Mouse (Mus musculus) lung, adult 18-20 months (tissue): ENCODE measurements around the gene Gm45618.

Experiments
- DNase-seq, 2 experiments: peaks; one replicate each; pipeline ENCODE4 v3.0.0; 2022; ENCODE audit warnings: mixed read lengths in 2 of 2

Gene Gm45618

GRCm38 (mm10) chr7:142093696-142094240 lies 26.8 kb downstream of the Gm45618 start:
- no peak for DNase-seq

GRCm38 (mm10) chr7:142092991-142093390 lies 27.5 kb downstream of the Gm45618 start:
- no peak for DNase-seq

GRCm38 (mm10) chr7:142091848-142092247 lies 28.7 kb downstream of the Gm45618 start:
- no peak for DNase-seq

GRCm38 (mm10) chr7:142089648-142090447 lies 30.7 kb downstream of the Gm45618 start:
- no peak for DNase-seq

GRCm38 (mm10) chr7:142088886-142089285 lies 31.6 kb downstream of the Gm45618 start:
- DNase-seq, result peak in 1 of 2 experiments; percentile 24

GRCm38 (mm10) chr7:142087069-142087652 lies 33.4 kb downstream of the Gm45618 start:
- no peak for DNase-seq

- no peak for DNase-seq
Observed at GRCm38 (mm10) chr7:142086159-142086905, 34.2 kb downstream of the Gm45618 start.

- DNase-seq, result peak; percentile 89 to 94
Observed at GRCm38 (mm10) chr7:142084820-142085219, 35.7 kb downstream of the Gm45618 start.

GRCm38 (mm10) chr7:142084395-142084794 lies 36.1 kb downstream of the Gm45618 start:
- DNase-seq, result peak; percentile 30 to 50

GRCm38 (mm10) chr7:142083588-142084317 lies 36.8 kb downstream of the Gm45618 start:
- DNase-seq, result peak; percentile 83 to 87

- DNase-seq, result no peak
Observed at GRCm38 (mm10) chr7:142082607-142083006, 37.9 kb downstream of the Gm45618 start.

GRCm38 (mm10) chr7:142082179-142082578 lies 38.4 kb downstream of the Gm45618 start:
- DNase-seq, result no peak

- DNase-seq, result no peak
Observed at GRCm38 (mm10) chr7:142081736-142082135, 38.8 kb downstream of the Gm45618 start.

GRCm38 (mm10) chr7:142080876-142081275 lies 39.7 kb downstream of the Gm45618 start:
- DNase-seq, result no peak

- DNase-seq, result peak; percentile 24 to 52
Observed at GRCm38 (mm10) chr7:142079365-142079764, 41.2 kb downstream of the Gm45618 start.

GRCm38 (mm10) chr7:142077138-142077537 lies 43.4 kb downstream of the Gm45618 start:
- DNase-seq, result no peak

- DNase-seq, result no peak
Observed at GRCm38 (mm10) chr7:142074146-142074886, 46.2 kb downstream of the Gm45618 start.

GRCm38 (mm10) chr7:142071717-142072116 lies 48.8 kb downstream of the Gm45618 start:
- no peak for DNase-seq

- no peak for DNase-seq
Observed at GRCm38 (mm10) chr7:142071212-142071578, 49.3 kb downstream of the Gm45618 start.

- peak; percentile 71 to 80 for DNase-seq
Observed at GRCm38 (mm10) chr7:142070458-142071211, 49.9 kb downstream of the Gm45618 start.
